Mouse (Mus musculus) lung, embryonic 14.5 days (tissue): ENCODE results near the gene Prss44. TPM values are rescaled to one million over a fixed set of nuclear protein-coding genes. Genes with fewer than 3 reads are reported as not detected.
A peak's percentile ranks its signal among the peaks of the same experiment; 100 is the strongest.

Experiments used
- ATAC-seq: fragments of 200-750 bp; cut with Nextera tagmentation; 2 replicates; pipeline ENCODE4 v1.8.0; 2017; ENCODE audit warnings: mild to moderate bottlenecking, moderate TSS enrichment, moderate library complexity; ENCODE audit not compliant: insufficient read depth
- DNase-seq: peaks from one replicate; pipeline ENCODE4 v3.0.0-alpha.2; 2015
- H3K27ac ChIP-seq: fragments of 300-500 bp; sonication (generic); 2 replicates; pipeline ENCODE4 v1.5.1; 2014; ENCODE audit warnings: low read depth, mild to moderate bottlenecking, moderate library complexity
- H3K27me3 ChIP-seq: fragments of 300-500 bp; sonication (generic); 2 replicates; pipeline ENCODE4 v1.6.1; 2014; ENCODE audit warnings: low read length, control low read depth; ENCODE audit not compliant: insufficient read depth
- H3K36me3 ChIP-seq: fragments of 300-500 bp; sonication (generic); 2 replicates; pipeline ENCODE4 v1.6.1; 2014; ENCODE audit warnings: control low read depth; ENCODE audit not compliant: insufficient read depth
- H3K4me1 ChIP-seq: fragments of 300-500 bp; sonication (generic); 2 replicates; pipeline ENCODE4 v1.6.1; 2014; ENCODE audit warnings: antibody characterized with exemption, control low read depth; ENCODE audit not compliant: insufficient read depth
- H3K4me2 ChIP-seq: fragments of 300-500 bp; sonication (generic); 2 replicates; pipeline ENCODE4 v1.6.1; 2014; ENCODE audit warnings: mild to moderate bottlenecking
- H3K4me3 ChIP-seq: fragments of 300-500 bp; sonication (generic); 2 replicates; pipeline ENCODE4 v1.5.1; 2014; ENCODE audit warnings: low read depth, low read length
- H3K9ac ChIP-seq: fragments of 300-500 bp; sonication (generic); 2 replicates; pipeline ENCODE4 v1.6.1; 2014
- H3K9me3 ChIP-seq: fragments of 300-500 bp; sonication (generic); 2 replicates; pipeline ENCODE4 v1.6.1; 2016; ENCODE audit warnings: low read depth, low read length, control low read depth
- CTCF ChIP-seq: IDR thresholded peaks from 2 replicates; pipeline ENCODE4 v1.5.1; 2016; ENCODE audit warnings: antibody characterized with exemption, low read depth
- WGBS: fragments of 180-500 bp; shearing (Covaris S2); extraction: QIAGEN DNeasy Blood & Tissue Kit; methylation state at CpG from one replicate; pipeline ENCODE4 v1.1.7; 2014; 5-methylcytosine and 5-hydroxymethylcytosine counted together
- polyA plus RNA-seq: library from polyadenylated mRNA; unstranded; fragments of >200 nt; fragmentation: Nextera tagmentation; extraction: Ambion mirVana; gene quantifications from 2 replicates; pipeline ENCODE4 v1.2.1, GENCODE M21; 2014

Prss44 gene
- polyA plus RNA-seq, 1 experiment from 2014 or later, result not detected

- peak; percentile 80 for TF ChIP-seq CTCF
Measured at GRCm38 (mm10) chr9:110871030-110871429, 57.2 kb downstream of the Prss44 start.

More at GRCm38 (mm10) chr9:110871030-110871429, 57.2 kb downstream of the Prss44 start:
- Histone ChIP-seq H3K27me3 (peaks cover 15% of the 10 kb centered on the region), H3K36me3 (no peaks in the 10 kb centered on the region), H3K4me1 (0 out of 2 replicates have a peak, but pooled peaks cover 3% of the 10 kb centered on the region), H3K4me3 (no peak overlapping the region), H3K9me3 (no peaks in the 10 kb centered on the region), H3K27ac (no peak overlapping the region), H3K4me2 (no peak overlapping the region), H3K9ac (no peak overlapping the region)
- DNase-seq, result peak; percentile 72
- WGBS, result 18% methylated on average over 7 of the region's 7 CpGs
- no peak for ATAC-seq

Other genes starting within 250 kb of the Prss44 start
- 26.7 and 29.9 TPM in 2 replicates for gene Nradd, start 189.5 kb upstream of the Prss44 start, polyA plus RNA-seq
- gene Nbeal2, start 159.8 kb upstream of the Prss44 start, polyA plus RNA-seq, result 3.2 and 3.8 TPM in 2 replicates
- 143 and 155 TPM in 2 replicates for gene Ccdc12, start 157.5 kb upstream of the Prss44 start, polyA plus RNA-seq
- 1.9 TPM in 2 replicates for gene Myl3, start 72.1 kb upstream of the Prss44 start, polyA plus RNA-seq
- gene Pth1r, start 66.8 kb upstream of the Prss44 start, polyA plus RNA-seq, result 88.6 and 97.8 TPM in 2 replicates
- gene Prss42, start 15.8 kb upstream of the Prss44 start, polyA plus RNA-seq, result not detected in 2 replicates
- gene Prss43, start 12.7 kb downstream of the Prss44 start, polyA plus RNA-seq, result not detected in 2 replicates
- gene Prss45, start 20.6 kb downstream of the Prss44 start, polyA plus RNA-seq, result 0.15 TPM in 1 of 2 replicates, not detected in the other
- gene Prss46, start 30.5 kb downstream of the Prss44 start, polyA plus RNA-seq, result not detected in 2 replicates
- not detected in 2 replicates for gene Prss50, start 44.0 kb downstream of the Prss44 start, polyA plus RNA-seq
- gene Als2cl, start 65.9 kb downstream of the Prss44 start, polyA plus RNA-seq, result 4.5 and 5.1 TPM in 2 replicates
- 0.21 and 0.31 TPM in 2 replicates for gene Tmie, start 66.1 kb downstream of the Prss44 start, polyA plus RNA-seq
- not detected in 2 replicates for gene Fam240a, start 102.9 kb downstream of the Prss44 start, polyA plus RNA-seq
- gene Tdgf1, start 132.2 kb downstream of the Prss44 start, polyA plus RNA-seq, result not detected in 2 replicates
- 0.12 TPM in 1 of 2 replicates, not detected in the other for gene Lrrc2, start 137.6 kb downstream of the Prss44 start, polyA plus RNA-seq
- 0.15 and 0.41 TPM in 2 replicates for gene Rtp3, start 176.6 kb downstream of the Prss44 start, polyA plus RNA-seq
- 0.17 and 2.5 TPM in 2 replicates for gene Ltf, start 205.3 kb downstream of the Prss44 start, polyA plus RNA-seq
- 2.1 and 2.9 TPM in 2 replicates for gene Ccrl2, start 243.5 kb downstream of the Prss44 start, polyA plus RNA-seq